Mouse (Mus musculus): ENCODE data around the gene Gbp2. TPM values are rescaled to one million over a fixed set of nuclear protein-coding genes. Genes with fewer than 3 reads are reported as not detected.

Gbp2 gene
- total and polyA plus RNA-seq, 3 experiments, result 0.03 to 0.04 TPM; not detected in 1

- TF ChIP-seq CHD2 (IDR thresholded peaks at IDR 0.05; ENCODE audit: low read length) (no peak), NRF1 (IDR thresholded peaks at IDR 0.05; ENCODE audit: insufficient read depth, low read depth, low read length, poor library complexity, severe bottlenecking) (no peak), E2F4 (IDR thresholded peaks at IDR 0.05; ENCODE audit: borderline replicate concordance, low read depth, low read length) (no peak), TCF12 (IDR thresholded peaks at IDR 0.05; ENCODE audit: low read depth, low read length) (no peak)
- Histone ChIP-seq H3K27me3 (ENCODE audit: control insufficient read depth in 1 of 2, insufficient read depth in 2 of 2, low read length in 2 of 2) (no peaks in the 10 kb centered on the region), H3K4me1 (ENCODE audit: control insufficient read depth in 1 of 2, insufficient read depth in 2 of 2, low read length in 2 of 2) (no peaks in the 10 kb centered on the region), H3K79me2 (ENCODE audit: control insufficient read depth, insufficient read depth, low read length, poor library complexity) (no peaks in the 10 kb centered on the region), H3K9me3 (replicated peaks; ENCODE audit: insufficient read depth, low read length) (no peaks in the 10 kb centered on the region), H3K4me3 (ENCODE audit: control insufficient read depth in 1 of 2, insufficient read depth in 1 of 2, low read depth in 2 of 2, low read length in 2 of 2) (no peak within 1 kb of the TSS), H3K36me3 (ENCODE audit: control insufficient read depth in 1 of 2, insufficient read depth in 2 of 2, low read length in 2 of 2) (no peaks in the 10 kb centered on the region), H3K27ac (ENCODE audit: control insufficient read depth, low read depth, low read length) (no peak within 1 kb of the TSS), H3K9ac (ENCODE audit: control insufficient read depth, low read depth, low read length, poor library complexity, severe bottlenecking) (no peak within 1 kb of the TSS)
- DNase-seq (ENCODE audit: low read depth, low spot score), result no peak
These were observed 25.9 kb upstream of the Gbp2 start, which contains the start of gene Gbp2b for GRCm38 (mm10) chr3:142594547-142594946. Gene Gbp2b, plus strand, starts transcription at chr3:142594847.

- Histone ChIP-seq H3K27ac (ENCODE audit: control insufficient read depth, low read depth, low read length) (no peak overlapping the region), H3K9me3 (replicated peaks; ENCODE audit: insufficient read depth, low read length) (no peaks in the 10 kb centered on the region)
These were observed 22.5 kb upstream of the Gbp2 start for GRCm38 (mm10) chr3:142597923-142598322.

GRCm38 (mm10) chr3:142601675-142602074 is 18.7 kb upstream of the Gbp2 start:
- H3K4me3 ChIP-seq (ENCODE audit: control insufficient read depth in 1 of 2, insufficient read depth in 1 of 2, low read depth in 2 of 2, low read length in 2 of 2), result no peak overlapping the region
- no peaks in the 10 kb centered on the region for H3K79me2 ChIP-seq (ENCODE audit: control insufficient read depth, insufficient read depth, low read length, poor library complexity)
- DNase-seq (ENCODE audit: low read depth, low spot score), result no peak
- H3K9ac ChIP-seq (ENCODE audit: control insufficient read depth, low read depth, low read length, poor library complexity, severe bottlenecking), result no peak overlapping the region
- peaks cover 0 to 2% of the 10 kb centered on the region in 2 experiments; a peak in 2 of 4 replicates for H3K27me3 ChIP-seq (ENCODE audit: control insufficient read depth in 1 of 2, insufficient read depth in 2 of 2, low read length in 2 of 2)
- H3K4me1 ChIP-seq (ENCODE audit: control insufficient read depth in 1 of 2, insufficient read depth in 2 of 2, low read length in 2 of 2), result no peaks in the 10 kb centered on the region
- H3K36me3 ChIP-seq (ENCODE audit: control insufficient read depth in 1 of 2, insufficient read depth in 2 of 2, low read length in 2 of 2), result no peaks in the 10 kb centered on the region
- TF ChIP-seq CHD1 (IDR thresholded peaks at IDR 0.05; ENCODE audit: low read depth, low read length) (no peak), CTCF (IDR thresholded peaks at IDR 0.05 in 2 of 3, conservative IDR thresholded peaks at IDR 0.05 in 1 of 3; ENCODE audit: control insufficient read depth in 1 of 3, insufficient read depth in 1 of 3, low read depth in 2 of 3, low read length in 3 of 3, poor library complexity in 1 of 3, severe bottlenecking in 1 of 3) (no peak), CHD2 (IDR thresholded peaks at IDR 0.05; ENCODE audit: low read length) (no peak), BHLHE40 (IDR thresholded peaks at IDR 0.05; ENCODE audit: borderline replicate concordance, low read depth, low read length) (no peak), KAT2A (conservative IDR thresholded peaks at IDR 0.05; ENCODE audit: low read depth, low read length) (no peak), MAX (IDR thresholded peaks at IDR 0.05; ENCODE audit: low read length) (no peak), NRF1 (IDR thresholded peaks at IDR 0.05; ENCODE audit: insufficient read depth, low read depth, low read length, poor library complexity, severe bottlenecking) (no peak), JUND (IDR thresholded peaks at IDR 0.05; ENCODE audit: low read depth, low read length) (no peak), GABPA (IDR thresholded peaks at IDR 0.05; ENCODE audit: low read depth, low read length) (no peak), E2F4 (IDR thresholded peaks at IDR 0.05; ENCODE audit: borderline replicate concordance, low read depth, low read length) (no peak), SMC3 (IDR thresholded peaks at IDR 0.05; ENCODE audit: low read depth, low read length) (no peak), MYC (IDR thresholded peaks at IDR 0.05; ENCODE audit: low read depth, low read length) (no peak)
- no peaks in the 10 kb centered on the region for H3K9me3 ChIP-seq (replicated peaks; ENCODE audit: insufficient read depth, low read length)
- no peak overlapping the region for H3K27ac ChIP-seq (ENCODE audit: control insufficient read depth, low read depth, low read length)

More at GRCm38 (mm10) chr3:142597923-142598322, 22.5 kb upstream of the Gbp2 start:
- H3K36me3 ChIP-seq (ENCODE audit: control insufficient read depth in 1 of 2, insufficient read depth in 2 of 2, low read length in 2 of 2), result no peaks in the 10 kb centered on the region
- no peak overlapping the region for H3K4me3 ChIP-seq (ENCODE audit: control insufficient read depth in 1 of 2, insufficient read depth in 1 of 2, low read depth in 2 of 2, low read length in 2 of 2)
- H3K79me2 ChIP-seq (ENCODE audit: control insufficient read depth, insufficient read depth, low read length, poor library complexity), result no peaks in the 10 kb centered on the region
- no peak overlapping the region for H3K9ac ChIP-seq (ENCODE audit: control insufficient read depth, low read depth, low read length, poor library complexity, severe bottlenecking)
- DNase-seq (ENCODE audit: low read depth, low spot score), result no peak
- TF ChIP-seq USF2 (IDR thresholded peaks at IDR 0.05; ENCODE audit: borderline replicate concordance in 1 of 2, insufficient read depth in 1 of 2, low read depth in 1 of 2, low read length in 2 of 2) (no peak), EP300 (IDR thresholded peaks at IDR 0.05; ENCODE audit: low read depth in 1 of 2, low read length in 2 of 2) (no peak), MAX (IDR thresholded peaks at IDR 0.05; ENCODE audit: low read length) (no peak), NELFE (IDR thresholded peaks at IDR 0.05; ENCODE audit: low read depth, low read length) (no peak), SMC3 (IDR thresholded peaks at IDR 0.05; ENCODE audit: low read depth, low read length) (no peak), KAT2A (conservative IDR thresholded peaks at IDR 0.05; ENCODE audit: low read depth, low read length) (no peak), NRF1 (IDR thresholded peaks at IDR 0.05; ENCODE audit: insufficient read depth, low read depth, low read length, poor library complexity, severe bottlenecking) (no peak), MAFK (IDR thresholded peaks at IDR 0.05; ENCODE audit: borderline replicate concordance, low read depth, low read length) (no peak), POLR2A (IDR thresholded peaks at IDR 0.05; ENCODE audit: control insufficient read depth in 1 of 2, insufficient read depth in 1 of 2, low read depth in 1 of 2, low read length in 2 of 2, poor library complexity in 1 of 2) (no peak), RCOR1 (IDR thresholded peaks at IDR 0.05; ENCODE audit: low read depth, low read length) (no peak), CHD2 (IDR thresholded peaks at IDR 0.05; ENCODE audit: low read length) (no peak), ETS1 (IDR thresholded peaks at IDR 0.05; ENCODE audit: low read depth, low read length) (no peak), CHD1 (IDR thresholded peaks at IDR 0.05; ENCODE audit: low read depth, low read length) (no peak), GABPA (IDR thresholded peaks at IDR 0.05; ENCODE audit: low read depth, low read length) (no peak), POLR2AphosphoS5 (IDR thresholded peaks at IDR 0.05; ENCODE audit: borderline replicate concordance, low read depth, low read length) (no peak), ELF1 (IDR thresholded peaks at IDR 0.05; ENCODE audit: low read depth, low read length) (no peak), E2F4 (IDR thresholded peaks at IDR 0.05; ENCODE audit: borderline replicate concordance, low read depth, low read length) (no peak), ZMIZ1 (IDR thresholded peaks at IDR 0.05; ENCODE audit: low read depth, low read length) (no peak)
- H3K4me1 ChIP-seq (ENCODE audit: control insufficient read depth in 1 of 2, insufficient read depth in 2 of 2, low read length in 2 of 2), result no peaks in the 10 kb centered on the region
- H3K27me3 ChIP-seq (ENCODE audit: control insufficient read depth in 1 of 2, insufficient read depth in 2 of 2, low read length in 2 of 2), result no peaks in the 10 kb centered on the region
